Mouse (Mus musculus): ENCODE data around the gene Ints5. TPM values are rescaled to one million over a fixed set of nuclear protein-coding genes. Genes with fewer than 3 reads are reported as not detected.

Gene Ints5
- polyA plus RNA-seq, 1 experiment from 2014 or later, result 39.0 TPM

DNA sequence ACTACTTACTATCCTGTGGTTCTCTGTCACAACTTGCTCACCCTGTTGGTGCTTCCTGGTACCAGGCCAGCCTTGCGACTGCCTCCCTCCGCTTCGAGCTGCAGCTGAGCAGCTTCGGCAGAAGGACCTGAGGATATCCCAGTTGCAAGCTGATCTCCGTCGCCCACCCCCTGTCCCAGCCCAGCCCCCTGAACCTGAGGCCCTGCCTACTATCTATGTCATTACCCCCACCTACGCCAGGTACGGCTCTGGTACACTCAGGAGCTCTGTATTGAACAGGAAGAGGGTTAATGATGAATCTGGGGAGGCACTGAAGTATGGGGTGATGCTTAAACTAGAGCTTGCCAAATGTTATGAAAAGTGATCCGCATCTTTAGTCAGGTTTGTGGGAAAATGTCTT, 28.9 kb downstream of the Ints5 start:
- Histone ChIP-seq H3K27me3 (ENCODE audit: insufficient read depth, poor library complexity, severe bottlenecking) (no peaks in the 10 kb centered on the region), H3K4me1 (peaks cover 13% of the 10 kb centered on the region), H3K27ac (0 out of 2 replicates have a peak overlapping the region, but pooled peaks have one; percentile 32), H3K36me3 (peaks cover 32% of the 10 kb centered on the region), H3K9me3 (no peaks in the 10 kb centered on the region), H3K4me3 (0 out of 2 replicates have a peak overlapping the region, but pooled peaks have one; percentile 86)
- 80% methylated on average over 9 of the region's 9 CpGs for WGBS
- DNase-seq (ENCODE audit: low spot score), result no peak

DNA sequence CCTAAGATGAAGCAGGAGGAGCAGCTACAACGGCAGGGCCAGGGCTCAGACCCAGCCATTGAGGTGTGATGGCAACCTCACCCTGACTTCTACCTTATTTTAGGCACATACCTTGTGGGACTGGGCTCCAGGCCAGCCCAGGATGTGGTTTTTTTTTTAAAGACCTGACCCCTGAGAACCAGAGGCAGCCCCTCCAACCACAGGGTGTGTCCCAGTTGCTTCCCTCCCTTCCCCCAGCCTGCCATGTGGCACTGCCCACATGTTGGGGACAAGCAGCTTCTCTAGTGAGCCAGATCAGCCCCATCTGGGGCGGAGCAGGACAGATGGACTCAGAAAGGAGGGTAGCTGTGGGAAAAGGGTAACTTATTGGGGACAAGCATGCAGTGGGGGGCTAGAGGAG, 34.0 kb downstream of the Ints5 start:
- H3K9me3 ChIP-seq, result no peaks in the 10 kb centered on the region
- H3K36me3 ChIP-seq, result peaks cover 48% of the 10 kb centered on the region
- DNase-seq (ENCODE audit: low spot score), result no peak
- no peak overlapping the region for H3K4me3 ChIP-seq
- H3K4me1 ChIP-seq, result peaks cover 19% of the 10 kb centered on the region
- 83% methylated on average over 2 of the region's 2 CpGs for WGBS
- no peaks in the 10 kb centered on the region for H3K27me3 ChIP-seq (ENCODE audit: insufficient read depth, poor library complexity, severe bottlenecking)
- H3K27ac ChIP-seq, result no peak overlapping the region

GRCm38 (mm10) chr19:8927891-8928525, 35.2 kb downstream of the Ints5 start:
- no peaks in the 10 kb centered on the region for H3K27me3 ChIP-seq (ENCODE audit: insufficient read depth, poor library complexity, severe bottlenecking)
- WGBS, result 84% methylated on average over 12 of the region's 12 CpGs

DNA sequence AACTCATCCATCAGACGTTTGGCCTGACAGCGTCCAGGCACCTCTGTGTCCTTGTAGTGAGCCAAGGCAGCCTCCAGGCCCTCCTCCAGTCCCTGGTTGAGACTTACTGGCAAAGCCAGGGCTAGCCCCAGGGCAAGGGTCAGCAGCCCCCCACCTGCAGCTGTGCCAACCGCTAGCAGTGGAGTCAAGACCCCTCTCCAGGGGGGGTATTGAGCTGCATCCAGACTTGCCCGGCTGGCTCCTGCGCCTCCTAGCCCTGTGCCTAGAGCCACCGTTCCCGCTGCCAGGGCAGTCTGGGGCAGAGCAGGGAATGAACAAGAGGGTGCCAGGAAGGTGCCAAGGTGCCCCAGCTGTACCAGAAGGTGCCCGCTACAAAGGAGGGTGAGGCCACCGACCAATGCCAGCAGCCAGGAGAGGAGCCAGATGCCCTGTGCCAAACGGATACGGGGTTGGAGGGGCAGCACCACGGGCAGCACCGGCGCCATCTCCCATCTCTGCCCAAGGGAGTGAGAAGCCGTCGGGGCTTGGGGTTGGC, 36.0 kb downstream of the Ints5 start:
- WGBS, result 16% methylated on average over 16 of the region's 16 CpGs
- H3K27me3 ChIP-seq (ENCODE audit: insufficient read depth, poor library complexity, severe bottlenecking), result no peaks in the 10 kb centered on the region
- H3K4me3 ChIP-seq, result peak overlapping the region; percentile 82
- H3K4me1 ChIP-seq, result peaks cover 18% of the 10 kb centered on the region
- H3K9me3 ChIP-seq, result no peaks in the 10 kb centered on the region
- DNase-seq (ENCODE audit: low spot score), result no peak
- H3K27ac ChIP-seq, result peak overlapping the region; percentile 92
- H3K36me3 ChIP-seq, result peaks cover 46% of the 10 kb centered on the region

More at GRCm38 (mm10) chr19:8927891-8928525, 35.2 kb downstream of the Ints5 start:
- Histone ChIP-seq H3K4me1 (peaks cover 18% of the 10 kb centered on the region), H3K36me3 (peaks cover 44% of the 10 kb centered on the region), H3K27ac (peak overlapping the region; percentile 92; the same call in 1 of the 2 replicates), H3K9me3 (no peaks in the 10 kb centered on the region), H3K4me3 (no peak overlapping the region)
- no peak for DNase-seq (ENCODE audit: low spot score)

GRCm38 (mm10) chr19:8929224-8930088, 36.7 kb downstream of the Ints5 start, which contains the start of the genes Rom1 and Eml3:
Rom1 (minus strand) TSS chr19:8929356.
Eml3 (plus strand) TSS chr19:8929552.
- under 1% methylated on average over 73 of the region's 74 CpGs for WGBS
- Histone ChIP-seq H3K9me3 (no peaks in the 10 kb centered on the region), H3K4me3 (peak within 1 kb of the TSS; percentile 82), H3K36me3 (peaks cover 53% of the 10 kb centered on the region), H3K27ac (peak within 1 kb of the TSS; percentile 92), H3K4me1 (peaks cover 18% of the 10 kb centered on the region), H3K27me3 (ENCODE audit: insufficient read depth, poor library complexity, severe bottlenecking) (no peaks in the 10 kb centered on the region)
- peak; percentile 94 for DNase-seq (ENCODE audit: low spot score)

- peak overlapping the region; percentile 92 for H3K27ac ChIP-seq
- H3K36me3 ChIP-seq, result peaks cover 60% of the 10 kb centered on the region
- H3K4me3 ChIP-seq, result peak overlapping the region; percentile 82
- H3K4me1 ChIP-seq, result peaks cover 18% of the 10 kb centered on the region
- no peaks in the 10 kb centered on the region for H3K27me3 ChIP-seq (ENCODE audit: insufficient read depth, poor library complexity, severe bottlenecking)
- 11% methylated on average over 11 of the region's 11 CpGs for WGBS
- DNase-seq (ENCODE audit: low spot score), result no peak
- H3K9me3 ChIP-seq, result no peaks in the 10 kb centered on the region
Observed at GRCm38 (mm10) chr19:8930117-8930516, 37.3 kb downstream of the Ints5 start.

DNA sequence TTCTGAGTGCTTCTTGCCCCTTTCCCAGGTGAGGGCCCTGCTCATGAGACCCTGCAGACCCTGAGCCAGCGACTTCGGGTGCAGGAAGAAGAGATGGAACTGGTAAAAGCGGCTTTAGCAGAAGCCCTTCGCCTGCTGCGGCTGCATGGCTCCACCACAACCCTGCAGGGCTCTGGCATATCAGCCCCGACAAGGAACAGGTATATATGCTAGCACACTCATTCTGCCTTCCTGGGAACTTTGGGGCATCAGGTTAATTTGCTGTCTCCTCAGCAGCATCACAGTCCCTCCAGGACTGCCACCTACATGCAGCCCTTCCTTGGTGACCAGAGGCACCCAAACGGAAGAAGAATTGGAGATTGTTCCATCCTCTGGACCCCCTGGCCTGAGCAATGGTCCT, 38.0 kb downstream of the Ints5 start:
- Histone ChIP-seq H3K27me3 (ENCODE audit: insufficient read depth, poor library complexity, severe bottlenecking) (no peaks in the 10 kb centered on the region), H3K4me3 (peak overlapping the region; percentile 82), H3K27ac (peak overlapping the region; percentile 92; the same call in 1 of the 2 replicates), H3K9me3 (no peaks in the 10 kb centered on the region), H3K36me3 (peaks cover 60% of the 10 kb centered on the region), H3K4me1 (peaks cover 18% of the 10 kb centered on the region)
- no peak for DNase-seq (ENCODE audit: low spot score)
- WGBS, result 85% methylated on average over 7 of the region's 7 CpGs

DNA sequence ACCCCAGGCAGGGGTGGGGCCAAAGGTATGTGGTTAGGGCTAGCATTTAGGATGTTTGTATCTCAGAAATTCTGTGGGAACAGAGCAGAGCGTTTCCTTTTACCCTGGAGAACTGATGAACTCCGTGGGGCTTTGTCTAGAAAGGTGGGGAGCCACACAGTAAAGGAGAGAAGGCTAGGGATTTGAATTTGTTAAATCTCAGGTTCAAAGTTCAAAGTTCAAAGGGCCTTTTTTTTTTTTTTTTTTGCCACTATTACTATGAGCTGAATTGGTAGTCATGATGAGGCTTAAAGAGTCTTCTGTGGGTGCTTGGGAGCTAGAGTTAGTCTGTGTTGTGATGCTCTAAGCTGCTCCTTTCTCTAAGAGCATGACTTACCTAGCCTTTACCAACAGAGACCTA, 43.9 kb downstream of the Ints5 start:
- WGBS, result 90% methylated on average over 2 of the region's 2 CpGs

DNA sequence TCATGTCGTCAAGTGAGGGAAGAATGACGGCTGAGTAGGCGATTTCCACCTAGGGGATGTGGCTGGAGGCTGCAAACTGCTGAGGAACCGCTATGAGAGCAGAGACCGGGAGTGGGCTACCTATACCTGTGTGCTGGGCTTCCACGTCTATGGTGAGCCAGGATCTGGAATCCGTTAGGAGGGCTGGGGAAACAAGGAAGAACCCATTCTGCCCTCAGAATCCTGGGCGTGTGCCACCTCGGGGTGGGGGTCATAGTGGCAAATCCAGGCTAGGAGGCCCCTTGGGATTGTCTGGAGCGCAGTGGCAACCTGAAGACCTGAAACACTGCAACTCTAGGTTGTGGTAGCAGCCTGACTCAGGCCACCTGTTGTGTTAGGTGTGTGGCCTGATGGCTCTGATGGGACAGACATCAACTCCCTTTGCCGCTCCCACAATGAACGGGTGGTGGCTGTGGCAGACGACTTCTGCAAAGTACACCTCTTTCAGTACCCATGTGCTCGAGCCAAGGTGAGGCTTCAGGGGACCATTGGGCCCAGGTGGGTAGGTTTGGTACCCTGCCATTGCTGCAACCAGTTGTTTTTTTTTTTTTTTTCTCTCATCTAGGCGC, 47.8 kb downstream of the Ints5 start:
- DNase-seq (ENCODE audit: low spot score), result peak; percentile 73
- WGBS, result 85% methylated on average over 15 of the region's 15 CpGs
- Histone ChIP-seq H3K9me3 (no peaks in the 10 kb centered on the region), H3K27me3 (ENCODE audit: insufficient read depth, poor library complexity, severe bottlenecking) (no peaks in the 10 kb centered on the region), H3K4me1 (peaks cover 26% of the 10 kb centered on the region), H3K4me3 (no peak overlapping the region), H3K36me3 (peaks cover 54% of the 10 kb centered on the region), H3K27ac (no peak overlapping the region)

More for the DNA sequence above, 43.9 kb downstream of the Ints5 start:
- Histone ChIP-seq H3K36me3 (peaks cover 64% of the 10 kb centered on the region), H3K27ac (no peak overlapping the region), H3K27me3 (ENCODE audit: insufficient read depth, poor library complexity, severe bottlenecking) (no peaks in the 10 kb centered on the region), H3K9me3 (no peaks in the 10 kb centered on the region), H3K4me1 (peaks cover 13% of the 10 kb centered on the region), H3K4me3 (no peak overlapping the region)
- no peak for DNase-seq (ENCODE audit: low spot score)

GRCm38 (mm10) chr19:8941136-8941514, 48.3 kb downstream of the Ints5 start:
- H3K27me3 ChIP-seq (ENCODE audit: insufficient read depth, poor library complexity, severe bottlenecking), result no peaks in the 10 kb centered on the region
- H3K4me1 ChIP-seq, result peaks cover 26% of the 10 kb centered on the region
- peak; percentile 76 for DNase-seq (ENCODE audit: low spot score)
- H3K4me3 ChIP-seq, result peak overlapping the region; percentile 98
- H3K36me3 ChIP-seq, result peaks cover 54% of the 10 kb centered on the region
- no peaks in the 10 kb centered on the region for H3K9me3 ChIP-seq
- peak overlapping the region; percentile 99 for H3K27ac ChIP-seq
- 41% methylated on average over 10 of the region's 10 CpGs for WGBS

GRCm38 (mm10) chr19:8941515-8942217, 48.9 kb downstream of the Ints5 start, which contains the start of gene Mta2:
Mta2 (plus strand) TSS chr19:8941875.
- H3K4me1 ChIP-seq, result peaks cover 26% of the 10 kb centered on the region
- whole genome bisulfite sequencing, result under 1% methylated on average over 64 of the region's 64 CpGs
- peak within 1 kb of the TSS; percentile 99 for H3K27ac ChIP-seq
- no peaks in the 10 kb centered on the region for H3K27me3 ChIP-seq (ENCODE audit: insufficient read depth, poor library complexity, severe bottlenecking)
- peaks cover 54% of the 10 kb centered on the region for H3K36me3 ChIP-seq
- H3K9me3 ChIP-seq, result no peaks in the 10 kb centered on the region
- peak; percentile 99 for DNase-seq (ENCODE audit: low spot score)
- peak within 1 kb of the TSS; percentile 98 for H3K4me3 ChIP-seq
